Mouse (Mus musculus): Measurements from ENCODE around the gene Zfp697. TPM values are rescaled to one million over a fixed set of nuclear protein-coding genes. Genes with fewer than 3 reads are reported as not detected.
"Not testable (repeated sequence)": the region's sequence is repeated elsewhere in the genome, so short reads cannot be mapped to it uniquely, and the experiment has no call there.

Gene Zfp697
- polyA plus RNA-seq, 1 experiment from 2014 or later, result 8.2 TPM

DNA sequence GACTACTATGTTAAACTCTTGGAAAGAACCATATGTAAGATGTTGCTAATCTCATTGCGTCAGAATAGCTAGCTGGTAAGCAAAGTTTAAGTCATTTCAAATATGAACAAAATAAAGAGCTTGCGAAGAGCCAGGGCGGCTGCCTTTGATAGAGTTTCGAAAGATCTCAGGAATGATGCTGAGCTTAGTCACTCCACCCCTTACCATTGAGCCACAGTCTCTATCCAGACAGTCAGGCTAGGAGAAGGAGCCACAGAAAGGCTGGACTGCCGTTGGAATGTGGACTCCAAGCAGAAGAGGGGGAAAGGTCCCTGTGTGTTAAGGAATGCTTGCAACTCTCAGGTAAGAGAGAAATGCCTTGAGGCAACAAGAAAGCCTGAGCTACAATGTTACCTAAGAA is 7.3 kb upstream of the Zfp697 start:
- WGBS, result 78% methylated on average over 5 of the region's 5 CpGs

DNA sequence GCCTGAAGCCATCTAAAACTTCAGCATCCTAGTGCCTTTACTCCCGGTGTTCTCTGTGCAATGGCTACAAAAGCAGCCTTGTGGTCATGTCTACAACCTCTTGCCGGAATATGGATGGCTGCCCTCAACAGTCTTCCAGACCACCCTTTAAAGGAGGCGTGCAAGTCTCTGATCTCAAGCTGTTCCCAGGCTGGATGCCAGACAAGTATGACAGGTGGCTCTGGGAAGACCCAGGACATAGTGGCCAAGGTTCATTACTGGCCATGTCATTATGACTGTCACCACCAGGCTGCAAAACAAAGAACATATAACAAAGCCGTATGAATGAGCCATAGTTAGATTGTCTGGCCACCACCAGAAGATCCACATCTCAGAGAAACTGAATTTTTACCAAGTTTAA is 4.0 kb upstream of the Zfp697 start:
- Histone ChIP-seq H3K4me3 (no peak overlapping the region), H3K36me3 (no peaks in the 10 kb centered on the region), H3K4me2 (no peak overlapping the region), H3K9ac (no peak overlapping the region), H3K27ac (no peak overlapping the region), H3K9me3 (no peaks in the 10 kb centered on the region), H3K27me3 (no peaks in the 10 kb centered on the region), H3K4me1 (peaks cover 4% of the 10 kb centered on the region)
- 90% methylated on average over 4 of the region's 4 CpGs for WGBS
- ATAC-seq (ENCODE audit: insufficient number of reproducible peaks, insufficient read depth, low FRiP score, low TSS enrichment, low read depth), result no peak

More for the DNA sequence above, 7.3 kb upstream of the Zfp697 start:
- no peak overlapping the region for H3K4me3 ChIP-seq
- no peak overlapping the region for H3K27ac ChIP-seq
- H3K36me3 ChIP-seq, result no peaks in the 10 kb centered on the region
- H3K4me1 ChIP-seq, result no peaks in the 10 kb centered on the region
- H3K4me2 ChIP-seq, result no peak overlapping the region
- no peaks in the 10 kb centered on the region for H3K27me3 ChIP-seq
- no peaks in the 10 kb centered on the region for H3K9me3 ChIP-seq
- no peak for ATAC-seq (ENCODE audit: insufficient number of reproducible peaks, insufficient read depth, low FRiP score, low TSS enrichment, low read depth)
- no peak overlapping the region for H3K9ac ChIP-seq

DNA sequence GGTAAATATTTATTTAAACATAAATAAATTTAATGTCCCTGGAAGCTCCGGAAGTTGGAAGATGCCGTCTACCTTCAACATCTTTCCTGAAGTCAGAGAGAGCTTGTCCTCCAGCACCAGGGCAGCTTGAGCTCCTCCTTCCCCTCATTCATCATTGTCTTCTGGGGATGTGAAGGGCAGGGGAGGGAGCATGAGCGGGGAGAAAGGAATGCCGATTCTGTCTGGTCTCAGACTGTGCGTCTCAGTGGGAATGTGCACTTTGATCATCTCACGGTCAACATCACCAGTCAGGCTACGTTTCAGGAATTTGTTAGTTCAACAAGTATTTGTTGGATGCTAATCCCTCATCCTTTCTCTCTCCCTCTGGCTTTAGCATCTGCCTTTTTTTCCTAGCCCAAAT is 3.0 kb upstream of the Zfp697 start:
- Histone ChIP-seq H3K4me1 (peaks cover 10% of the 10 kb centered on the region), H3K9ac (no peak overlapping the region), H3K9me3 (no peaks in the 10 kb centered on the region), H3K36me3 (no peaks in the 10 kb centered on the region), H3K27me3 (no peaks in the 10 kb centered on the region), H3K4me2 (no peak overlapping the region), H3K27ac (no peak overlapping the region), H3K4me3 (no peak overlapping the region)
- 17% methylated on average over 7 of the region's 7 CpGs for WGBS
- ATAC-seq (ENCODE audit: insufficient number of reproducible peaks, insufficient read depth, low FRiP score, low TSS enrichment, low read depth), result no peak

DNA sequence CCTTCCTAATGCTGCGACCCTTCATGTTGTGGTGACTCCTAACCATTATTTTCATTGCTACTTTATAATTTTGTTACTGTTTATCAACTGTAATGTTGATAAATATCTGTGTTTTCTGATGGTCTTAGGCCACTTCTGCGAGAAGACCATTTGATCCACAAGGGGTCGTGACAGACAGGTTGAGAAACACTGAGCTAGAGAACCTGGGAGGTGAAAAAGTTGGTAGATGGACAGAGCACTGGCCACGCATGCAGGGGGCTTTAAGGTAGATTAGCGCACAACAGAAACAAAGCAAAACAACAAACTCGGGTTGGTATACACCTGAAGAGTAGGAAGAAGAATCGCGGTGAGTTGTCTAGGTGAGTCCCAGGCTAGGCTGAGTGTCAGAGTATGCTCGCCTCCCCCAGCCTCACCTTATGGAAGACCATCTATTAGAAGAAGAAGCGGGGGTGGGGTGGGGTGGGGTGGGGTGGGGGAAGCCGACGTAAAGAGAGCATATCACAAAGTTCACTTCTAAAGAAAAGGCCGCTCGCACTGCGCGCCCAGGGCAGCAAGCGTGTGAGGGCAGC is 500 bp upstream of the Zfp697 start:
- Histone ChIP-seq H3K9me3 (no peaks in the 10 kb centered on the region), H3K4me1 (peaks cover 16% of the 10 kb centered on the region), H3K4me3 (peak overlapping the region; percentile 88), H3K27me3 (no peaks in the 10 kb centered on the region), H3K36me3 (no peaks in the 10 kb centered on the region), H3K4me2 (peak overlapping the region; percentile 95), H3K9ac (peak overlapping the region; percentile 88), H3K27ac (peak overlapping the region; percentile 62; the same call in 1 of the 2 replicates)
- 6% methylated on average over 17 of the region's 17 CpGs for WGBS
- peak; percentile 22; the same call in 1 of the 2 replicates for ATAC-seq (ENCODE audit: insufficient number of reproducible peaks, insufficient read depth, low FRiP score, low TSS enrichment, low read depth)

DNA sequence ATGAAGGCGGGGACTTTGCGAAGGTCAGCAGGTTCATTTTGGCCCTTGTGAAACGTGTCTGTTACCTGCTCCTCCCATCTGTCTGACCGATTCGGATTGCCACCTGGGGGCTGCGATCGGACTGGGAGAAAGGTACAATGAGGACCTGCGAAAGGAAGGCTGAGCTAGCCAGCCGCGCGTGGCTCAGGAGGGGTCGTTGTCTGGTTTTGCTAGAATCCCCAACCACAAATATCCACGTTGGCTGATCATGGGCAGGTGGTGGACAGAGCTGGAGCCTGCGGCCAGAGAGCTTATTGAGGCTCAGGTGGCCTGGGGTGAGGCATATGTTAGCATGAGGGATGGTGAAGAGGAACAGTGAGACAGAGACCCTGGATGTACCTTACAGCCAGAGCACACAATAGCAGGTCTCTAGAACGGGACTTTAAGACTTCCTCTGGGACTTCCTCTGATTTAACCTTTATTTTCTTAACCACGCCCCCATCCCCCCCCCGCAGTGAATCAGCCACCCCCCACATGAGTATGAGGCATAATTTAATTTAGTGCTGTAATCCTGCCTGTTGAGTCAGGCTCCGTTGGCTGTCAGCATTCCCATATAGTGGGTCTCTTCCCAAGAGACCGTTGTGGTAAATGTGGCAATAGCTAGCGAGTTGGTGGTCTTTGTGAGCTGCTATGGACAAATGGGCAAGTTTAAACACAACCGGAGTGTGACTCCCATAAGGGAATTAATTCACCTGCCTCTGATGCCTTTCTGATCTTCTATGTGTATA is 946 bp downstream of the Zfp697 start:
- peaks cover 29% of the 10 kb centered on the region for H3K4me1 ChIP-seq
- H3K27ac ChIP-seq, result no peak overlapping the region
- ATAC-seq (ENCODE audit: insufficient number of reproducible peaks, insufficient read depth, low FRiP score, low TSS enrichment, low read depth), result no peak
- H3K9ac ChIP-seq, result peak overlapping the region; percentile 88
- H3K4me2 ChIP-seq, result peak overlapping the region; percentile 95
- H3K27me3 ChIP-seq, result no peaks in the 10 kb centered on the region
- H3K36me3 ChIP-seq, result no peaks in the 10 kb centered on the region
- WGBS, result 8% methylated on average over 21 of the region's 21 CpGs
- H3K9me3 ChIP-seq, result no peaks in the 10 kb centered on the region
- H3K4me3 ChIP-seq, result peak overlapping the region; percentile 88

DNA sequence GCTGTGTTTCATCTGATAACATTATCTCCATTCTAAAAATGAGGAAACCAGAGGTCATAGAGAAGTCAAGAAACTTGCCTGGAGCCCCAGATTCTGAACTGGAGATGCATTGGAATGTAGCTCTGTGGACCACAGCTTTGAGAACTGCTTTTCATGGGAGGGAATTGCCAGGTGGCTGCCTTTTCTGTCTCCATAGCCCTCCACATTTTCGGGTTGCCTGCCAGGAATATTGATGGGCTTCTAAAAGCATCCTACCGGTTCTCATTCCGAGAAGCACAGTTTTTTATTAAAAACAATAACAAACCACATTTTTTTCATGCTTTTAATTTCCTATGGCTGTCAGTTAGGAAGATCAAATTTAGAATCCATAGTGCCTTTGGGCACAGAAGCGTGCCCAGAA is 4.8 kb downstream of the Zfp697 start:
- ATAC-seq (ENCODE audit: insufficient number of reproducible peaks, insufficient read depth, low FRiP score, low TSS enrichment, low read depth), result no peak
- 28% methylated on average over 4 of the region's 4 CpGs for WGBS
- Histone ChIP-seq H3K27me3 (no peaks in the 10 kb centered on the region), H3K4me3 (no peak overlapping the region), H3K4me2 (no peak overlapping the region), H3K4me1 (peaks cover 29% of the 10 kb centered on the region), H3K36me3 (no peaks in the 10 kb centered on the region), H3K27ac (no peak overlapping the region), H3K9ac (no peak overlapping the region), H3K9me3 (no peaks in the 10 kb centered on the region)

DNA sequence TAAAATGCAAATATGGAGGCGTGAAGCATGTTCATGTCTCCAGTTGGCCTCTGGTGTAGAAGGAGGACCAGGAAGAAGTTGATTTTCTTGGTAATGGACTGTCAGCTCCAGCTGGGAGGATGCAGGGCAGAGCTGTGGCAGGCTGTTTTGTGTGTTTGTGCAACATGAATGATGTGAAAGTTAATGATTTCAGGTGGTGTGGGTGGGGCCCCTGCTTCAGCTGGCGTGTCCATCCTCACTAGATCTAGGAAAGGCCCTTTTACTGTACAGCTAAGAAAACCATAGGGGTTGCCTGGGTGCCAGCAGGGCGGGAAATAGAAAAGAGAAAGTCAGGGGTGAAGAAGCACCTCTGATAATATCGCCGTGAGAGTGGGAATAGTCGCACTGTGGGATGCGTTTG is 5.5 kb downstream of the Zfp697 start:
- no peaks in the 10 kb centered on the region for H3K27me3 ChIP-seq
- H3K9me3 ChIP-seq, result no peaks in the 10 kb centered on the region
- H3K9ac ChIP-seq, result no peak overlapping the region
- 87% methylated on average over 7 of the region's 7 CpGs for WGBS
- no peaks in the 10 kb centered on the region for H3K36me3 ChIP-seq
- no peak overlapping the region for H3K4me3 ChIP-seq
- peaks cover 29% of the 10 kb centered on the region for H3K4me1 ChIP-seq
- H3K27ac ChIP-seq, result no peak overlapping the region
- no peak overlapping the region for H3K4me2 ChIP-seq
- no peak for ATAC-seq (ENCODE audit: insufficient number of reproducible peaks, insufficient read depth, low FRiP score, low TSS enrichment, low read depth)

DNA sequence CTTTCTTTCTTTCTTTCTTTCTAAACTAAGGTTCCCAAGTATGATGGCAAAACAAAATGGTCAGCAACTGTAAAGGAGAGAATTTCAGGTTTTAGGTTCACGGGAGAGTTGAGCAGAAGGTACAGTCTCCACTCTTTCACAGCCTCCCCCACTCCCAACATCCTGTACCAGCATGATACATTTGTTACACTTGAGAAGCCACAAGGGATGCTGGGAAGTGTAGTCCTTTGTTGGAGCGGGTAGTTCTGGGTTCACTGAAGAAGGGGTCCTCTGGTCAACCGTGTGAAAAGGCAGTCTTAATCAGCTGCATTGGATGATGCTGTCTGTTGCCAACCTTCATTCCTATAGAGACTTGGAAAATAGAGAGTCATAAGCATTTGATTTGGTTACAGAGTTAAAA is 7.0 kb downstream of the Zfp697 start:
- 70% methylated on average over 3 of the region's 3 CpGs for WGBS
- H3K4me2 ChIP-seq, result no peak overlapping the region
- peaks cover 19% of the 10 kb centered on the region for H3K4me1 ChIP-seq
- no peaks in the 10 kb centered on the region for H3K27me3 ChIP-seq
- H3K9me3 ChIP-seq, result no peaks in the 10 kb centered on the region
- H3K4me3 ChIP-seq, result no peak overlapping the region
- no peaks in the 10 kb centered on the region for H3K36me3 ChIP-seq
- no peak overlapping the region for H3K9ac ChIP-seq
- H3K27ac ChIP-seq, result no peak overlapping the region
- ATAC-seq (ENCODE audit: insufficient number of reproducible peaks, insufficient read depth, low FRiP score, low TSS enrichment, low read depth), result no peak

DNA sequence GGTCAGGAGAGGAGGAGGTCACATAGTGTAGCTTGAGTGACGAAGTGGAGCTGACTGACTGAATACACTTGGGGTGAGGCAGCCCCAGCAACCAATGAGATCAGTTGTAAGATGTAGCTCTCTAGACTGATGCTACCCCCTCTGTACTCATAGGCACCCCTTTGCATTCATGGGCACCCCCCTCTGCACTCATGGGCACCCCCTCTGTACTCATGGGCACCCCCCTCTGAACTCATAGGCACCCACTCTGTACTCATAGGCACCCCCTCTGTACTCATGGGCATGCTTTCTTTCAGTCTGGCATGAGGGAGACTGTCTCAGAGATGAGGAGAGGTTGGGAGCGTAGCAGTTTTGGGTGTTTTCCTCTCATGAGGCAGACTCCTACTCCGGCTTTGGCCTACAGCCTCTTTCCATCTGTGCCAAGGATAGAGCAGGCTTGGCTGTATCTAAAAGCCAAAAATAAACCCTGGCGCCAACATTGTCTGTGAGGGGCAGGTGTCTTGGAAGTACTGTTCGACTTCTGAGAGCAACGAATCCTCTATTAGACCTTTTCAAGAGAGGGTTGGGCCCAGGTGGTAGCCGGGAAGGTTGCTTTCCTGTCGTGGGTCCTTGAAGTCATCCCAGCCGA is 22.1 kb downstream of the Zfp697 start:
- not testable (repeated sequence) for H3K9me3 ChIP-seq; ATAC-seq (ENCODE audit: insufficient number of reproducible peaks, insufficient read depth, low FRiP score, low TSS enrichment, low read depth)
- 92% methylated on average over 9 of the region's 9 CpGs for WGBS

DNA sequence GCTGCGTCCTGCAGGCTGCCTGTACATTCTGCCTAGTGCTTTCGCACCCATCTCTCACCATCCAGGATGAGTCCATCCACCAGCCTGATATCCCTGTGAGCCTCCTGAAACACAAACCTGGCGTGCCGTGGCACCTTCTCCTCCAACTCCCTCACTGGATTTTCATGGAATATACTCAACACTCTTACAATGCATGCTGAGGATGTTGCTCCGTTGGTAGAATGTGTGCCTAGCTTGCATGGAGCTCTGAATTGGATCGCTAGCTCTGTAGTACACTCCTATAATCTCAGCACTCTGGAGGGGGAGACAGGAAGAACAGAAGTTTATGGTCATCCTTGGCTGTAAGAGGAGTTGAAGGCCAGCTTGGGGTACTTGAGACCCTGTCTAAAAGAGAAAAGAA is 23.6 kb downstream of the Zfp697 start:
- not testable (repeated sequence) for H3K27ac ChIP-seq; H3K27me3 ChIP-seq; H3K36me3 ChIP-seq; H3K4me3 ChIP-seq; H3K4me1 ChIP-seq; H3K4me2 ChIP-seq; H3K9me3 ChIP-seq; ATAC-seq (ENCODE audit: insufficient number of reproducible peaks, insufficient read depth, low FRiP score, low TSS enrichment, low read depth); H3K9ac ChIP-seq
- WGBS, result 82% methylated on average over 6 of the region's 6 CpGs

More for the DNA sequence above, 22.1 kb downstream of the Zfp697 start:
- not testable (repeated sequence) for H3K4me2 ChIP-seq, H3K4me3 ChIP-seq, H3K4me1 ChIP-seq, H3K9ac ChIP-seq, H3K36me3 ChIP-seq, H3K27ac ChIP-seq, H3K27me3 ChIP-seq

DNA sequence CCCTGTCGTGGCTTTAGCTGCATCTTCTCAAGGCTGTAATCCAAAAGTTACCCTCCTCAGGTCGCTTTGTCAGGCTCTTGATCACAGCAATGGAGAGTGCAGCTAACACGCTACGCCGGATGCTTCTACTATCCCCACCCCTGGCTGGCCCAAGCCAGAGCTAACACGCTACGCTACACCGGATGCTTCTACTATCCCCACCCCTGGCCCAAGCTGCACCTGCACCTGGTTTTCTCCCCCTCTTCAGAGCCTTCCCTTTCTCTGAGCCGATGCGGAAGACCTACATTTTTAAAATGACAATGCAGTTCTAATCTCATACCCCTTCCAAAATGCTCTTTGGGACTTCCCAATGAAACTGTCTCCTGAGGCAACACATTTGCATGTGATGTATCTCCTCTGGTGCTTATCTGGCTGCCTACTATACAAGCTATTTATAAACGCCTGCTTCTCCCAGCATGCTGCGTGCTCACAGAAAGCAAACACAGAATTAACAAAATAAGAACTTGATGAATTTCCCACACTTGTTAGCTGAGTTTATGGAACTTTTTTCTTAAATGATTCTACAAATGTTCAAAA is 24.4 kb downstream of the Zfp697 start:
- not testable (repeated sequence) for H3K27me3 ChIP-seq; H3K4me3 ChIP-seq; ATAC-seq (ENCODE audit: insufficient number of reproducible peaks, insufficient read depth, low FRiP score, low TSS enrichment, low read depth); H3K27ac ChIP-seq; H3K4me2 ChIP-seq; H3K9ac ChIP-seq; H3K4me1 ChIP-seq; H3K9me3 ChIP-seq; H3K36me3 ChIP-seq
- 67% methylated on average over 12 of the region's 12 CpGs for WGBS

Measured in embryonic facial prominence, embryonic 13.5 days (tissue).